Comparison of ENCODE assay signal across 14 mouse cellular contexts in the genomic region with DNA sequence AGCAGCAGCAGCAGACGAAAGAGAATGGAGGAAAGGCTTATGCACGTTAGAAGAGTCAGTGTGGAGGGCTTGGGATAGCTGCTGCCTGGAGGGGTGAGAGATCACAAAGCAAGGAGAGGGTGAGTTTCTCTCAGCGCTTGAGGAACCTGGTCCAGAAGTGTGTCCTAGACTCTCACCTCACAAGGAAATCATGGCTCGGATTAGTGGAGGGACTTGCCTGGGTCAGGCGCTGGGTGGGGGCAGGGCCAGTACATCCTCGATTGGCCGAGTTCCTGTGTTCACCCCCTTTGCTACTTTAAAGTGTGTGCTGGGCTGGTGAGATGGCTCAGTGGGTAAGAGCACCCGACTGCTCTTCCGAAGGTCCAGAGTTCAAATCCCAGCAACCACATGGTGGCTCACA. TPM values are rescaled to one million over a fixed set of nuclear protein-coding genes. Genes with fewer than 3 reads are reported as not detected.
DNase-seq lines count a peak whose midpoint lies in the region; ATAC-seq lines count a peak whose summit lies in the region.
"Had no signal": no experiment of that assay in that cellular context is flagged by ENCODE, and none has a peak within 500 bp of the region (broad histone marks: within the 10 kb centered on the region; RNA-seq: fewer than 3 reads in every experiment).

No protein-coding gene starts in this region.

- ATAC-seq in kidney, embryonic 15.5 days (replicated peaks; ENCODE audit: low FRiP score) = no peak
- ATAC-seq in forebrain, embryonic 11.5 days (replicated peaks; ENCODE audit: low FRiP score) = 0 out of 2 replicates have a peak, but pooled peaks have one; percentile 7
- ATAC-seq in hindbrain, embryonic 15.5 days (ENCODE audit: low FRiP score, low read depth) = peak; percentile 37; the same call in 1 of the 2 replicates
- ATAC-seq in neural tube, embryonic 13.5 days (ENCODE audit: low read depth) = no peak

- DNase-seq in kidney, postnatal 25 days = no peak
- DNase-seq in forebrain, embryonic 11.5 days (ENCODE audit: low spot score) = no peak
- no peak for DNase-seq in frontal cortex, postnatal 14 days (ENCODE audit: low spot score in 2 of 2)
- no peak for DNase-seq in cerebellum, postnatal 25 days
- no peak for DNase-seq in thymus, adult 18-20 months
- DNase-seq: cerebellum, adult 18-20 months; kidney, adult 18-20 months; lung, postnatal 36 days; right cerebral cortex, postnatal 4 days had no signal

- H3K27me3 ChIP-seq in kidney, embryonic 15.5 days = no peaks in the 10 kb centered on the region
- H3K27me3 ChIP-seq in forebrain, embryonic 11.5 days (ENCODE audit: control insufficient read depth, insufficient read depth, low read length) = no peaks in the 10 kb centered on the region
- no peaks in the 10 kb centered on the region for H3K27me3 ChIP-seq in hindbrain, embryonic 15.5 days
- no peaks in the 10 kb centered on the region; the same call in 1 of the 2 replicates for H3K27me3 ChIP-seq in neural tube, embryonic 13.5 days
- H3K27me3 ChIP-seq: heart, embryonic 15.5 days had no signal

- peaks cover 36% of the 10 kb centered on the region for H3K4me1 ChIP-seq in kidney, embryonic 15.5 days
- H3K4me1 ChIP-seq in forebrain, embryonic 11.5 days (replicated peaks; ENCODE audit: control insufficient read depth, insufficient read depth, low read length) = peaks cover 10% of the 10 kb centered on the region
- peaks cover 30% of the 10 kb centered on the region for H3K4me1 ChIP-seq in hindbrain, embryonic 15.5 days (replicated peaks)
- peaks cover 27% of the 10 kb centered on the region for H3K4me1 ChIP-seq in neural tube, embryonic 13.5 days (replicated peaks)

- H3K27ac ChIP-seq in kidney, embryonic 15.5 days = peak overlapping the region; percentile 22; the same call in 1 of the 2 replicates
- peak overlapping the region; percentile 50; the same call in 1 of the 2 replicates for H3K27ac ChIP-seq in forebrain, embryonic 11.5 days (ENCODE audit: low read depth, low read length)
- H3K27ac ChIP-seq in hindbrain, embryonic 15.5 days (replicated peaks) = peak overlapping the region; percentile 73
- H3K27ac ChIP-seq in neural tube, embryonic 13.5 days (replicated peaks) = peak overlapping the region; percentile 49; the same call in 1 of the 2 replicates
- H3K27ac ChIP-seq: heart, embryonic 15.5 days had no signal

- no peaks in the 10 kb centered on the region for H3K9me3 ChIP-seq in kidney, embryonic 15.5 days (replicated peaks)
- no peaks in the 10 kb centered on the region for H3K9me3 ChIP-seq in forebrain, embryonic 11.5 days (ENCODE audit: control insufficient read depth, low read length)
- H3K9me3 ChIP-seq in hindbrain, embryonic 15.5 days = no peaks in the 10 kb centered on the region
- no peaks in the 10 kb centered on the region for H3K9me3 ChIP-seq in neural tube, embryonic 13.5 days
- H3K9me3 ChIP-seq: heart, embryonic 15.5 days had no signal

- H3K4me3 ChIP-seq in kidney, embryonic 15.5 days (replicated peaks) = no peak overlapping the region
- H3K4me3 ChIP-seq in forebrain, embryonic 11.5 days (ENCODE audit: low read depth, low read length) = no peak overlapping the region
- no peak overlapping the region for H3K4me3 ChIP-seq in hindbrain, embryonic 15.5 days
- H3K4me3 ChIP-seq in neural tube, embryonic 13.5 days = no peak overlapping the region
- H3K4me3 ChIP-seq: heart, embryonic 15.5 days had no signal

- H3K9ac ChIP-seq in kidney, embryonic 15.5 days = 0 out of 2 replicates have a peak overlapping the region, but pooled peaks have one; percentile 7
- H3K9ac ChIP-seq in forebrain, embryonic 11.5 days (ENCODE audit: low read length) = no peak overlapping the region; the same call in 1 of the 2 replicates
- H3K9ac ChIP-seq in hindbrain, embryonic 15.5 days = no peak overlapping the region
- 0 out of 2 replicates have a peak overlapping the region, but pooled peaks have one; percentile 17 for H3K9ac ChIP-seq in neural tube, embryonic 13.5 days
- H3K9ac ChIP-seq: heart, embryonic 15.5 days had no signal

- no peaks in the 10 kb centered on the region for H3K36me3 ChIP-seq in kidney, embryonic 15.5 days
- no peaks in the 10 kb centered on the region for H3K36me3 ChIP-seq in forebrain, embryonic 11.5 days (ENCODE audit: control insufficient read depth, insufficient read depth, low read length)
- H3K36me3 ChIP-seq in hindbrain, embryonic 15.5 days = no peaks in the 10 kb centered on the region
- H3K36me3 ChIP-seq in neural tube, embryonic 13.5 days = no peaks in the 10 kb centered on the region
- H3K36me3 ChIP-seq: heart, embryonic 15.5 days had no signal

- WGBS in kidney, embryonic 15.5 days = 55% methylated on average over 9 of the region's 9 CpGs
- 41% methylated on average over 9 of the region's 9 CpGs for WGBS in forebrain, embryonic 11.5 days
- WGBS in hindbrain, embryonic 15.5 days = 36% methylated on average over 9 of the region's 9 CpGs
- WGBS in neural tube, embryonic 13.5 days = 48% methylated on average over 9 of the region's 9 CpGs

- no peak overlapping the region for H3K4me2 ChIP-seq in kidney, embryonic 15.5 days
- peak overlapping the region; percentile 26; the same call in 1 of the 2 replicates for H3K4me2 ChIP-seq in forebrain, embryonic 11.5 days (ENCODE audit: low read depth, low read length, severe bottlenecking)
- peak overlapping the region; percentile 34 for H3K4me2 ChIP-seq in hindbrain, embryonic 15.5 days
- H3K4me2 ChIP-seq in neural tube, embryonic 13.5 days = peak overlapping the region; percentile 34
- H3K4me2 ChIP-seq: heart, embryonic 15.5 days; liver, embryonic 11.5 days had no signal

RNA-seq across cellular contexts. Expression of gene Cpne7, which starts 18.6 kb away (rescaled TPM):
- polyA plus RNA-seq in kidney, embryonic 15.5 days (2015; fragmentation: Nextera tagmentation; extraction: Ambion mirVana) = 0.63 and 1.0 TPM in 2 replicates
- 0.19 TPM in 1 of 2 replicates, not detected in the other for polyA plus RNA-seq in forebrain, embryonic 11.5 days (2014; fragmentation: Nextera tagmentation; extraction: Ambion mirVana)
- 4.3 and 4.5 TPM in 2 replicates for polyA plus RNA-seq in hindbrain, embryonic 15.5 days (2015; fragmentation: Nextera tagmentation; extraction: Ambion mirVana)
- 0.68 and 1.1 TPM in 2 replicates for polyA plus RNA-seq in neural tube, embryonic 13.5 days (2015; fragmentation: Nextera tagmentation; extraction: Ambion mirVana)

RNA-seq across cellular contexts. Expression of gene Sult5a1, which starts 22.3 kb away (rescaled TPM):
- polyA plus RNA-seq in kidney, embryonic 15.5 days (2015; fragmentation: Nextera tagmentation; extraction: Ambion mirVana) = 9.5 and 12.7 TPM in 2 replicates
- 2.9 and 4.3 TPM in 2 replicates for polyA plus RNA-seq in forebrain, embryonic 11.5 days (2014; fragmentation: Nextera tagmentation; extraction: Ambion mirVana)
- 1.6 TPM in 2 replicates for polyA plus RNA-seq in hindbrain, embryonic 15.5 days (2015; fragmentation: Nextera tagmentation; extraction: Ambion mirVana)
- 1.2 and 2.4 TPM in 2 replicates for polyA plus RNA-seq in neural tube, embryonic 13.5 days (2015; fragmentation: Nextera tagmentation; extraction: Ambion mirVana)

RNA-seq across cellular contexts. Expression of gene Rpl13, which starts 33.7 kb away (rescaled TPM):
- polyA plus RNA-seq in kidney, embryonic 15.5 days (2015; fragmentation: Nextera tagmentation; extraction: Ambion mirVana) = 1,386 and 1,404 TPM in 2 replicates
- polyA plus RNA-seq in forebrain, embryonic 11.5 days (2014; fragmentation: Nextera tagmentation; extraction: Ambion mirVana) = 1,219 and 1,311 TPM in 2 replicates
- polyA plus RNA-seq in hindbrain, embryonic 15.5 days (2015; fragmentation: Nextera tagmentation; extraction: Ambion mirVana) = 632 and 725 TPM in 2 replicates
- polyA plus RNA-seq in neural tube, embryonic 13.5 days (2015; fragmentation: Nextera tagmentation; extraction: Ambion mirVana) = 629 and 772 TPM in 2 replicates

RNA-seq across cellular contexts. Expression of gene Dpep1, which starts 50.2 kb away (rescaled TPM):
- polyA plus RNA-seq in kidney, embryonic 15.5 days (2015; fragmentation: Nextera tagmentation; extraction: Ambion mirVana) = 4.4 and 5.5 TPM in 2 replicates
- polyA plus RNA-seq in forebrain, embryonic 11.5 days (2014; fragmentation: Nextera tagmentation; extraction: Ambion mirVana) = 0.81 and 1.5 TPM in 2 replicates
- 0.18 and 0.50 TPM in 2 replicates for polyA plus RNA-seq in hindbrain, embryonic 15.5 days (2015; fragmentation: Nextera tagmentation; extraction: Ambion mirVana)
- 0.08 and 0.19 TPM in 2 replicates for polyA plus RNA-seq in neural tube, embryonic 13.5 days (2015; fragmentation: Nextera tagmentation; extraction: Ambion mirVana)

Comparison
In these comparisons a context has a peak if more than half of its experiments do, and no peak if none do; other contexts are left out.
1. ATAC-seq: peak in forebrain, embryonic 11.5 days (single experiment) and hindbrain, embryonic 15.5 days (single experiment); none in kidney, embryonic 15.5 days (single experiment) and neural tube, embryonic 13.5 days (single experiment).
2. H3K27ac ChIP-seq: peak in every context shown above with its lines; median percentile 73 in hindbrain, embryonic 15.5 days; 50 in forebrain, embryonic 11.5 days; 49 in neural tube, embryonic 13.5 days; 22 in kidney, embryonic 15.5 days.
3. H3K9ac ChIP-seq: peak in kidney, embryonic 15.5 days (single experiment) and neural tube, embryonic 13.5 days (single experiment); none in forebrain, embryonic 11.5 days (single experiment) and hindbrain, embryonic 15.5 days (single experiment).